Mouse (Mus musculus) ES-Bruce4 (cell line): ENCODE results near the gene Zbtb18.

Experiments
- CTCF ChIP-seq: IDR thresholded peaks from one replicate; pipeline ENCODE4 v1.8.1; 2011; ENCODE audit warnings: low read depth, low read length
- EP300 ChIP-seq: IDR thresholded peaks from 2 replicates; pipeline ENCODE4 v1.6.1; 2011; ENCODE audit warnings: low read depth, low read length; ENCODE audit not compliant: insufficient read depth

- TF ChIP-seq EP300 (no peak), CTCF (no peak)
These were observed 14.3 kb upstream of the Zbtb18 start for GRCm38 (mm10) chr1:177427862-177428261.
